In genomic region chr10:23894601-23895349, GRCm38 (mm10) we compare ENCODE assay signal across 9 mouse cellular contexts. TPM values are rescaled to one million over a fixed set of nuclear protein-coding genes. Genes with fewer than 3 reads are reported as not detected.
A peak's percentile ranks its signal among the peaks of the same experiment; 100 is the strongest.
DNase-seq lines count a peak whose midpoint lies in the region; ATAC-seq lines count a peak whose summit lies in the region.
"Had no signal": no experiment of that assay in that cellular context is flagged by ENCODE, and none has a peak within 500 bp of the region (broad histone marks: within the 10 kb centered on the region; RNA-seq: fewer than 3 reads in every experiment).

Vnn1 (plus strand) TSS chr10:23894688.

- no peak within 1 kb of the TSS for H3K27ac ChIP-seq in heart, embryonic 16.5 days (ENCODE audit: low read length)
- no peak within 1 kb of the TSS for H3K27ac ChIP-seq in limb, embryonic 11.5 days (replicated peaks; ENCODE audit: low read depth, low read length)
- no peak within 1 kb of the TSS for H3K27ac ChIP-seq in neural tube, embryonic 13.5 days (replicated peaks)

- peak within 1 kb of the TSS; percentile 7 for H3K9ac ChIP-seq in heart, embryonic 16.5 days (ENCODE audit: low read length)
- H3K9ac ChIP-seq in limb, embryonic 11.5 days (ENCODE audit: low read length): 0 out of 2 replicates have a peak within 1 kb of the TSS, but pooled peaks have one; percentile 0
- H3K9ac ChIP-seq in neural tube, embryonic 13.5 days: no peak within 1 kb of the TSS

- no peaks in the 10 kb centered on the region for H3K27me3 ChIP-seq in heart, embryonic 16.5 days (ENCODE audit: control insufficient read depth, insufficient read depth, low read length)
- no peaks in the 10 kb centered on the region for H3K27me3 ChIP-seq in limb, embryonic 11.5 days (ENCODE audit: control insufficient read depth, insufficient read depth, low read length)
- no peaks in the 10 kb centered on the region for H3K27me3 ChIP-seq in neural tube, embryonic 13.5 days

- WGBS in heart, embryonic 16.5 days: 14% methylated on average over 21 of the region's 21 CpGs
- 25% methylated on average over 21 of the region's 21 CpGs for WGBS in limb, embryonic 11.5 days
- 34% methylated on average over 21 of the region's 21 CpGs for WGBS in neural tube, embryonic 13.5 days

- H3K36me3 ChIP-seq in heart, embryonic 16.5 days (ENCODE audit: control insufficient read depth, insufficient read depth): no peaks in the 10 kb centered on the region
- no peaks in the 10 kb centered on the region for H3K36me3 ChIP-seq in limb, embryonic 11.5 days (ENCODE audit: control insufficient read depth, insufficient read depth, low read length)
- no peaks in the 10 kb centered on the region for H3K36me3 ChIP-seq in neural tube, embryonic 13.5 days

- peak; percentile 32 for DNase-seq in NIH3T3 (ENCODE audit: low read depth)
- peak; percentile 21 for DNase-seq in adrenal gland, postnatal 25 days
- peak; percentile 25 for DNase-seq in limb, embryonic 11.5 days (ENCODE audit: low spot score)
- DNase-seq in gastrocnemius, postnatal 14 days: no peak
- DNase-seq in left cerebral cortex, adult 8-10 months (ENCODE audit: low spot score in 2 of 2): no peak

- intact Hi-C loops in gastrocnemius, postnatal 14 days (cut with DNase I; ENCODE audit: low total_unique reads): no loop called here

- H3K4me2 ChIP-seq in heart, embryonic 16.5 days (ENCODE audit: low read depth, low read length): peak within 1 kb of the TSS; percentile 76
- peak within 1 kb of the TSS; percentile 47 for H3K4me2 ChIP-seq in limb, embryonic 11.5 days (ENCODE audit: low read depth, severe bottlenecking)
- H3K4me2 ChIP-seq in neural tube, embryonic 13.5 days: peak within 1 kb of the TSS; percentile 43

- peak within 1 kb of the TSS; percentile 43 for H3K4me3 ChIP-seq in heart, embryonic 16.5 days (ENCODE audit: low read length)
- H3K4me3 ChIP-seq in limb, embryonic 11.5 days (ENCODE audit: low read depth, low read length): no peak within 1 kb of the TSS
- peak within 1 kb of the TSS; percentile 11 for H3K4me3 ChIP-seq in neural tube, embryonic 13.5 days

- H3K9me3 ChIP-seq in heart, embryonic 16.5 days (replicated peaks; ENCODE audit: control insufficient read depth, low read length): no peaks in the 10 kb centered on the region
- no peaks in the 10 kb centered on the region for H3K9me3 ChIP-seq in limb, embryonic 11.5 days (ENCODE audit: control insufficient read depth, low read length)
- H3K9me3 ChIP-seq in neural tube, embryonic 13.5 days: no peaks in the 10 kb centered on the region

- ATAC-seq in heart, embryonic 16.5 days (replicated peaks; ENCODE audit: extremely low read depth, insufficient read depth, low FRiP score): no peak
- no peak for ATAC-seq in limb, embryonic 11.5 days (ENCODE audit: insufficient number of reproducible peaks, low FRiP score, low TSS enrichment, low read depth)
- no peak for ATAC-seq in neural tube, embryonic 13.5 days (ENCODE audit: low read depth)
- ATAC-seq in megakaryocyte progenitor cell, adult 5-6 weeks (replicated peaks; ENCODE audit: poor library complexity): no peak

- peaks cover 5% of the 10 kb centered on the region; the same call in 1 of the 2 replicates for H3K4me1 ChIP-seq in heart, embryonic 16.5 days (ENCODE audit: control insufficient read depth, insufficient read depth, low read length)
- H3K4me1 ChIP-seq in limb, embryonic 11.5 days (ENCODE audit: control insufficient read depth, insufficient read depth, low read length): no peaks in the 10 kb centered on the region
- H3K4me1 ChIP-seq in neural tube, embryonic 13.5 days (replicated peaks): peaks cover 6% of the 10 kb centered on the region; the same call in 1 of the 2 replicates

RNA-seq across cellular contexts. Expression of gene Vnn1, which starts in this region (rescaled TPM):
- 48.8 and 69.8 TPM in 2 replicates for total RNA-seq in adrenal gland, postnatal 25 days (2021)
- polyA plus RNA-seq in heart, embryonic 16.5 days (2015; fragmentation: Nextera tagmentation; extraction: Ambion mirVana): 1.8 and 2.3 TPM in 2 replicates
- 0.33 and 0.37 TPM in 2 replicates for polyA plus RNA-seq in limb, embryonic 11.5 days (2014; fragmentation: Nextera tagmentation; extraction: Ambion mirVana)
- 0.12 TPM in 1 of 2 replicates, not detected in the other for polyA plus RNA-seq in neural tube, embryonic 13.5 days (2015; fragmentation: Nextera tagmentation; extraction: Ambion mirVana)
- under 1 TPM; 0.10 to 0.40 TPM for total RNA-seq in gastrocnemius, postnatal 14 days (2021)
- total RNA-seq in left cerebral cortex, adult 8-10 months (2022): under 1 TPM in 2 of 4 experiments, not detected in 2; 0.15 to 0.34 TPM
- total RNA-seq in megakaryocyte progenitor cell, adult 5-6 weeks (2015): 0.17 TPM in 1 of 2 replicates, not detected in the other
- total RNA-seq in megakaryocyte progenitor cell, adult 5-6 weeks (2017): 0.04 TPM in 1 of 2 replicates, not detected in the other
- total RNA-seq: common myeloid progenitor, adult 5-6 weeks had no signal

Comparison
In these comparisons a context has a peak if more than half of its experiments do, and no peak if none do; other contexts are left out.
1. RNA of gene Vnn1 (total RNA-seq): 48.8 to 69.8 TPM in adrenal gland, postnatal 25 days; 0.10 to 0.40 TPM in gastrocnemius, postnatal 14 days, 0.04 to 0.17 TPM in megakaryocyte progenitor cell, adult 5-6 weeks and 0.15 to 0.34 TPM in left cerebral cortex, adult 8-10 months; every median in the first group is over 10 times any median in the second.
2. Peak in DNase-seq, H3K9ac ChIP-seq and H3K4me2 ChIP-seq in limb, embryonic 11.5 days; RNA of the gene not detected or under 1 TPM.
3. DNase-seq: peak in NIH3T3 (single experiment) and adrenal gland, postnatal 25 days (single experiment); none in gastrocnemius, postnatal 14 days (single experiment) and left cerebral cortex, adult 8-10 months (0 of 2).
4. Peak in every context shown above with its lines, with median percentiles within 50 percentile points of each other: H3K4me2 ChIP-seq.